Mouse (Mus musculus) kidney, embryonic 16.5 days (tissue): ENCODE measurements at regions not wholly inside any gene's neighbourhood (a gene's known extent, or its start where the extent isn't known, plus 50 kb on each side); places are given as distances from the start of the nearest gene placed in this dataset.
"Not testable (repeated sequence)": the region's sequence is repeated elsewhere in the genome, so short reads cannot be mapped to it uniquely, and the experiment has no call there.

ENCODE experiments used
- ATAC-seq: fragments of 200-750 bp; cut with Nextera tagmentation; 2 replicates; pipeline ENCODE4 v1.8.0; 2017; ENCODE audit warnings: moderate TSS enrichment; ENCODE audit not compliant: low FRiP score, low TSS enrichment
- H3K27ac ChIP-seq: fragments of 300-500 bp; sonication (generic); 2 replicates; pipeline ENCODE4 v1.5.1; 2014; ENCODE audit warnings: low read length
- H3K27me3 ChIP-seq: fragments of 300-500 bp; sonication (generic); 2 replicates; pipeline ENCODE4 v1.6.1; 2014; ENCODE audit warnings: low read length, control low read depth, mixed read lengths; ENCODE audit not compliant: insufficient read depth
- H3K36me3 ChIP-seq: fragments of 300-500 bp; sonication (generic); 2 replicates; pipeline ENCODE4 v1.6.1; 2014; ENCODE audit warnings: low read length, control low read depth, mixed read lengths; ENCODE audit not compliant: insufficient read depth
- H3K4me1 ChIP-seq: fragments of 300-500 bp; sonication (generic); 2 replicates; pipeline ENCODE4 v1.6.1; 2014; ENCODE audit warnings: low read length, control low read depth, mixed read lengths; ENCODE audit not compliant: insufficient read depth
- H3K4me2 ChIP-seq: fragments of 300-500 bp; sonication (generic); replicated peaks from 2 replicates; pipeline ENCODE4 v1.6.1; 2014; ENCODE audit warnings: low read depth, low read length
- H3K4me3 ChIP-seq: fragments of 300-500 bp; sonication (generic); 2 replicates; pipeline ENCODE4 v1.5.1; 2014; ENCODE audit warnings: mild to moderate bottlenecking, low read length
- H3K9ac ChIP-seq: fragments of 300-500 bp; sonication (generic); replicated peaks from 2 replicates; pipeline ENCODE4 v1.6.1; 2014; ENCODE audit warnings: low read length
- H3K9me3 ChIP-seq: fragments of 300-500 bp; sonication (generic); 2 replicates; pipeline ENCODE4 v1.6.1; 2016; ENCODE audit warnings: low read length, control low read depth
- WGBS: fragments of 180-500 bp; shearing (Covaris S2); extraction: QIAGEN DNeasy Blood & Tissue Kit; methylation state at CpG from one replicate; pipeline ENCODE4 v1.1.7; 2014; 5-methylcytosine and 5-hydroxymethylcytosine counted together

DNA sequence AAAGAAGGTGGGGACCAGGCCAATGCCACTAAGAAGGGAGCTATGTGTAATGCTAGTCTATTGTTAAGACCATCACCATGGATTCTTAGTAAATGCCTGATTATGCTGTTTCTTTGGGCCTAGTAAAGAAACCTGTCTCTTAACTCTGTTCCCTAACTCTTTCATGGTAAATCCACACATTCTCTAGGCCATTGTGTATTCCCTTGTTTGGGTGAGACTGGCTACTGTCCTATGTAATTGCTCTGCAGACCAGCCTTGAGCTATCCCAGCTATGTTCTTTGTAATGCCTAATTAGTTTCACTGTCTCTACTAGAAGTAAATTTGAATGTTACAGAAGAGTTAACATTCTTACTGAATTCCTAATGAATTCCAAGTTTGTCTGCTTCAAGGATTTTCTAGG, 186.9 kb upstream of the Gm10750 start:
- no peak for ATAC-seq

DNA sequence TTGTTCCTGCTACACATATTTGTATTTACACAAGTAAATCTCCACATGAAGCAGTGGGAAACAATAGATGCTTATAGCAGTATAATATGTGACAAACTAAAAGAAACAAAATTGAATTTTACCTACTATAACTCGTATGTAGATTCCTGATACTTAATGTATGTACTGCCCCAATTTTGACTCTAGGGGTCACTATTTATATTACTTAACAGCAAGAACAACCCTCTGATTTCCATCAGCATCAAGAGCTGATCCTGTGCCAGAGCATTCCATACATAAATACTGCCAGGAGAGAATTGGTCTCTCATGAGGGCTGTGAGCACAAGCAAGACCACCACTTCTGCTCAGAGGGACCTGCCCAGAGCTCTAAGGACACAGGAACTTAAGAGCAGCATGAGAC, 178.7 kb upstream of the Gm10750 start:
- Histone ChIP-seq H3K36me3 (no peaks in the 10 kb centered on the region), H3K4me1 (no peaks in the 10 kb centered on the region), H3K9ac (no peak overlapping the region), H3K9me3 (no peaks in the 10 kb centered on the region), H3K4me3 (no peak overlapping the region), H3K27ac (no peak overlapping the region), H3K4me2 (no peak overlapping the region), H3K27me3 (no peaks in the 10 kb centered on the region)
- no peak for ATAC-seq
- WGBS = 69% methylated on average over 1 of the region's 1 CpGs

More for the DNA sequence above, 186.9 kb upstream of the Gm10750 start:
- H3K36me3 ChIP-seq = no peaks in the 10 kb centered on the region
- H3K9ac ChIP-seq = no peak overlapping the region
- H3K4me2 ChIP-seq = no peak overlapping the region
- H3K4me3 ChIP-seq = no peak overlapping the region
- no peak overlapping the region for H3K27ac ChIP-seq
- no peaks in the 10 kb centered on the region for H3K27me3 ChIP-seq
- no peaks in the 10 kb centered on the region for H3K9me3 ChIP-seq
- H3K4me1 ChIP-seq = no peaks in the 10 kb centered on the region

DNA sequence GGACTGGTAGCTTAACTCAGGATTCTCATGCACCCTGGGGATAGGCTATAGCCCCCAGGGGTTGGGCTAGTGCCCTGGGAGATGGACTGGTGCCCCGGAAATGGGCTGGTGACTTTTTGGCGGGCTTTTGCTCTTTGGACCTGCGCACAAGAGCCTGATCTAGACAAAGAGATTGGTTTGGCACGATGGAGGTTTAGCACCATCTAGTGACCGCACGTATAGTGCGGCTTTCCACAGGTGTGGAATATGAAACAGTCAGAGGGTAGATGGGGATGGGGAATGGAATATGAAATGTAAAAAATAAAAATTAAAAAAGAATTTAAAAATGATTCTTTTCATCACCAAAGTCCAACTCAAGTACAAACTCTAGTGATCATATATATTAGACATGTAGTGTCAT, 141.4 kb upstream of the Gm10750 start:
- WGBS = 30% methylated on average over 7 of the region's 7 CpGs
- not testable (repeated sequence) for H3K4me1 ChIP-seq
- ATAC-seq = peak; percentile 4; the same call in 1 of the 2 replicates

DNA sequence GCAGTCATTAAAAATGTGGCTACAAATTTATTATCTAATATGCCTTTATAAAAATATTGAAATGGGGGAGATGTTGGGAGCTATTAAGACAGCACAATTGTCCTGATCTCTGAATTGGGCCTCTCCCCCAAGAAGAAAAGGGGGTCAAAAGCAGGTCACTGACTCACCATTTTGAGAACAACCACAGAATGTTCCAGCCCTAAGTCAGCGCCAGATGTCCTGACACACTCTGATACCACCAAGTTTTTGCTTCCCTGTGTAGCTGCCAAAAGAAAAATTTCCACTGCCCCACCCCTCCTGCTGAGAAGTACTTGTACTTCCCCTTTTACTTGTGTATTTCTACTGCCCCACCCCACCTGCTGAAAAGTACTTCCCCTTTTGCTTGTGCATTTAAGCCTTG, 92.5 kb upstream of the Gm10750 start:
- H3K27ac ChIP-seq = not testable (repeated sequence)
- 93% methylated on average over 1 of the region's 1 CpGs for WGBS

More for the DNA sequence above, 141.4 kb upstream of the Gm10750 start:
- not testable (repeated sequence) for H3K27ac ChIP-seq, H3K9ac ChIP-seq, H3K4me2 ChIP-seq, H3K4me3 ChIP-seq, H3K36me3 ChIP-seq, H3K27me3 ChIP-seq, H3K9me3 ChIP-seq

DNA sequence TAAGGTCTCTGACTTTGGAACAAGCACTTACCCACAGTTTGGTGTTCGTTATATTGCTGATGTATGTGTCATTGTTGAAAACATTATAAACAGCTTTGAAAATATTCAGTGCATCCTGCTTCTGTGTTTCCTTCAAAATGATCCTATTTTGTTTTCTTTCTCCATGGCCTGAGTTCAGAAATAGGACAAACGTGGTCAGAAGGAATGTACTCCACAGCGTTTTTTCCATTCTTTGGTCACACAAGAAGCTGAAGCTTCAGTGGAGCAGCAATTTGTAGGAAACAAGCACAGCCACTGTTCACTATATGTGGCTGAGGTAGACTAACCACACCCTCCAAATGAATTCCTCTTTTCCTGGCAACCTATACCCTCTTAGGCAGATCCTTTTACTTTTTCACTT, 75.1 kb upstream of the Gm10750 start:
- no peaks in the 10 kb centered on the region for H3K27me3 ChIP-seq
- no peaks in the 10 kb centered on the region for H3K9me3 ChIP-seq
- WGBS = 49% methylated on average over 3 of the region's 3 CpGs
- H3K4me3 ChIP-seq = no peak overlapping the region
- H3K36me3 ChIP-seq = no peaks in the 10 kb centered on the region
- ATAC-seq = no peak
- H3K4me1 ChIP-seq = no peaks in the 10 kb centered on the region
- no peak overlapping the region for H3K4me2 ChIP-seq
- H3K9ac ChIP-seq = no peak overlapping the region
- H3K27ac ChIP-seq = no peak overlapping the region

More for the DNA sequence above, 92.5 kb upstream of the Gm10750 start:
- not testable (repeated sequence) for ATAC-seq, H3K27me3 ChIP-seq, H3K4me3 ChIP-seq, H3K4me2 ChIP-seq, H3K9me3 ChIP-seq, H3K36me3 ChIP-seq, H3K9ac ChIP-seq, H3K4me1 ChIP-seq
